In the genomic region with DNA sequence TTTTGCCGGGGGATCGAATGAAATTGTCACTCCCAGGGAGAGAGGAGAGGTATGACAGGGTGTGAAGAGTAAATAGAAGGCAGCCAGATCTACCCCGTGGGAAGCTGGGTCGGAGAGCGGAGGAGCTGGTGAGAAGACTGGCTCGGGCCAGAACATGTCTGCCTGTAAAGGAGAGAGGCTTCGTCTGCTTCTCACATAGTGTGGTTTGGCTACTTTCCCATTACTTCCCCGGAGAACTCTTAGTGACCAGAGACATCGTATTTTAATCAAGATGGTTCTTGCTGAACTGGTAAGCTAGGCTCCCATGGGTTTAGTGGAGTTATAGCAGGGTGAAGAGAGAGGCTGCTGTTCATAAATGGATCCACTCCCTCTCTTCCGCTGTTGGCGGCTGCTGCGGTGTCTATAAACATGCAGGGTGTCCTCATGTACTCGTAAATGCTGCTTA, we compare ENCODE assay signal across 8 mouse cellular contexts.
DNase-seq lines count a peak whose midpoint lies in the region; ATAC-seq and TF ChIP-seq lines count a peak whose summit lies in the region.

No protein-coding gene starts in this region.

- H3K4me3 ChIP-seq in lung, postnatal 0 days (ENCODE audit: low read depth, low read length) = no peak overlapping the region
- H3K4me3 ChIP-seq in lung, adult 2 months (replicated peaks; ENCODE audit: extremely low read depth, low read depth, low read length) = no peak overlapping the region
- H3K4me3 ChIP-seq in kidney, adult 2 months (ENCODE audit: insufficient read depth, low read depth, low read length) = no peak overlapping the region
- no peak overlapping the region for H3K4me3 ChIP-seq in forebrain, embryonic 11.5 days (ENCODE audit: low read depth, low read length)

- H3K27me3 ChIP-seq in lung, postnatal 0 days (replicated peaks; ENCODE audit: insufficient read depth, low read length) = no peaks in the 10 kb centered on the region
- no peaks in the 10 kb centered on the region for H3K27me3 ChIP-seq in kidney, adult 2 months (replicated peaks; ENCODE audit: control insufficient read depth, insufficient read depth, low read length)
- H3K27me3 ChIP-seq in forebrain, embryonic 11.5 days (ENCODE audit: control insufficient read depth, insufficient read depth, low read length) = no peaks in the 10 kb centered on the region

- peaks cover 3% of the 10 kb centered on the region; the same call in 1 of the 2 replicates for H3K4me1 ChIP-seq in lung, postnatal 0 days (ENCODE audit: insufficient read depth, low read depth, low read length)
- H3K4me1 ChIP-seq in lung, adult 2 months (ENCODE audit: control insufficient read depth, insufficient read depth, low read length) = peaks cover 3% of the 10 kb centered on the region
- no peaks in the 10 kb centered on the region for H3K4me1 ChIP-seq in kidney, adult 2 months (ENCODE audit: control insufficient read depth, insufficient read depth, low read length)
- no peaks in the 10 kb centered on the region for H3K4me1 ChIP-seq in forebrain, embryonic 11.5 days (replicated peaks; ENCODE audit: control insufficient read depth, insufficient read depth, low read length)

- no peak for TF ChIP-seq POLR2A in lung, adult 2 months (IDR thresholded peaks at IDR 0.05; ENCODE audit: borderline replicate concordance, extremely low read depth, low read depth, low read length)
- TF ChIP-seq POLR2A in kidney, adult 2 months (IDR thresholded peaks at IDR 0.05; ENCODE audit: low read depth, low read length) = no peak

- H3K9ac ChIP-seq in lung, postnatal 0 days (replicated peaks; ENCODE audit: low read depth) = no peak overlapping the region
- no peak overlapping the region for H3K9ac ChIP-seq in forebrain, embryonic 11.5 days (ENCODE audit: low read length)

- no peak for TF ChIP-seq EP300 in lung, postnatal 0 days (IDR thresholded peaks at IDR 0.05)

- H3K9me3 ChIP-seq in lung, postnatal 0 days (ENCODE audit: low read length) = no peaks in the 10 kb centered on the region
- H3K9me3 ChIP-seq in forebrain, embryonic 11.5 days (ENCODE audit: control insufficient read depth, low read length) = no peaks in the 10 kb centered on the region

- DNase-seq in gastrocnemius, postnatal 25 days = peak; percentile 44
- DNase-seq in gastrocnemius, postnatal 4 days (ENCODE audit: low spot score in 2 of 2) = no peak
- no peak for DNase-seq in lung, postnatal 0 days (ENCODE audit: low spot score)
- no peak for DNase-seq in lung, adult 2 months
- peak; percentile 50 for DNase-seq in kidney, adult 2 months
- no peak for DNase-seq in left cerebral cortex, adult 11 months (ENCODE audit: low spot score)
- DNase-seq in forebrain, embryonic 11.5 days (ENCODE audit: low spot score) = no peak

- no peak for TF ChIP-seq CTCF in lung, postnatal 0 days (IDR thresholded peaks at IDR 0.05)
- TF ChIP-seq CTCF in lung, adult 2 months (IDR thresholded peaks at IDR 0.05; ENCODE audit: insufficient read depth, low read length) = no peak
- no peak for TF ChIP-seq CTCF in kidney, adult 2 months (conservative IDR thresholded peaks at IDR 0.05; ENCODE audit: insufficient read depth, insufficient read length, low read depth, low read length)

- WGBS in lung, postnatal 0 days = 40% methylated on average over 13 of the region's 13 CpGs
- WGBS in lung, adult 2 months = 62% methylated on average over 13 of the region's 13 CpGs
- WGBS in kidney, adult 2 months = 63% methylated on average over 13 of the region's 13 CpGs
- 89% methylated on average over 13 of the region's 13 CpGs for WGBS in forebrain, embryonic 11.5 days

- H3K27ac ChIP-seq in lung, postnatal 0 days (ENCODE audit: low read length) = 0 out of 2 replicates have a peak overlapping the region, but pooled peaks have one; percentile 27
- H3K27ac ChIP-seq in kidney, adult 2 months (ENCODE audit: insufficient read depth, low read depth, low read length) = peak overlapping the region; percentile 50; the same call in 1 of the 2 replicates
- H3K27ac ChIP-seq in forebrain, embryonic 11.5 days (ENCODE audit: low read depth, low read length) = no peak overlapping the region

- H3K36me3 ChIP-seq in lung, postnatal 0 days (ENCODE audit: insufficient read depth, low read length) = no peaks in the 10 kb centered on the region
- no peaks in the 10 kb centered on the region for H3K36me3 ChIP-seq in kidney, adult 2 months (ENCODE audit: control insufficient read depth, insufficient read depth, low read length)
- H3K36me3 ChIP-seq in forebrain, embryonic 11.5 days (ENCODE audit: control insufficient read depth, insufficient read depth, low read length) = no peaks in the 10 kb centered on the region

- H3K4me2 ChIP-seq in lung, postnatal 0 days (replicated peaks; ENCODE audit: low read depth, low read length) = no peak overlapping the region
- H3K4me2 ChIP-seq in forebrain, embryonic 11.5 days (ENCODE audit: low read depth, low read length, severe bottlenecking) = no peak overlapping the region

- ATAC-seq in lung, postnatal 0 days = peak; percentile 43; the same call in 1 of the 2 replicates
- ATAC-seq in megakaryocyte progenitor cell, adult 5-6 weeks (replicated peaks; ENCODE audit: poor library complexity) = peak; percentile 17; the same call in 1 of the 2 replicates
- ATAC-seq in forebrain, embryonic 11.5 days (replicated peaks; ENCODE audit: low FRiP score) = no peak

Comparison
In these comparisons a context has a peak if more than half of its experiments do, and no peak if none do; other contexts are left out.
1. DNase-seq: peak in gastrocnemius, postnatal 25 days (single experiment) and kidney, adult 2 months (single experiment); none in gastrocnemius, postnatal 4 days (0 of 2), lung, postnatal 0 days (single experiment), lung, adult 2 months (single experiment), left cerebral cortex, adult 11 months (single experiment) and forebrain, embryonic 11.5 days (single experiment).